Mouse (Mus musculus) MEL (cell line): Measurements from ENCODE around the gene Pard6a. TPM values are rescaled to one million over a fixed set of nuclear protein-coding genes. Genes with fewer than 3 reads are reported as not detected.

Source experiments
- DNase-seq: peaks from one replicate; pipeline ENCODE4 v3.0.0; 2011; ENCODE audit warnings: low read depth, low spot score
- H3K27ac ChIP-seq: 2 replicates; pipeline ENCODE4 v1.5.1; 2012; ENCODE audit warnings: low read depth, mild to moderate bottlenecking, control low read depth, low read length, moderate library complexity; ENCODE audit not compliant: control insufficient read depth
- H3K27me3 ChIP-seq, 2 experiments: fragments of 150-350 bp in 1 of 2; sonication (generic) in 1 of 2; 2 replicates each; pipeline ENCODE4 v1.6.1; 2012; ENCODE audit warnings: low read length in 2 of 2, mild to moderate bottlenecking in 2 of 2, improper control_type of control experiment in 1 of 2, moderate library complexity in 1 of 2; ENCODE audit not compliant: insufficient read depth in 2 of 2, control insufficient read depth in 1 of 2
- H3K36me3 ChIP-seq, 2 experiments: 2 replicates each; pipeline ENCODE4 v1.6.1; 2012 to 2014; ENCODE audit warnings: low read length in 2 of 2, improper control_type of control experiment in 1 of 2, inconsistent platforms in 1 of 2, mild to moderate bottlenecking in 1 of 2; ENCODE audit not compliant: insufficient read depth in 2 of 2, control insufficient read depth in 1 of 2
- H3K4me1 ChIP-seq, 2 experiments: fragments of 150-350 bp in 1 of 2; sonication (generic) in 1 of 2; 2 replicates each; pipeline ENCODE4 v1.6.1; 2012; ENCODE audit warnings: low read length in 2 of 2, improper control_type of control experiment in 1 of 2, mild to moderate bottlenecking in 1 of 2; ENCODE audit not compliant: insufficient read depth in 2 of 2, control insufficient read depth in 1 of 2
- H3K4me3 ChIP-seq, 2 experiments: fragments of 150-350 bp in 1 of 2; sonication (generic) in 1 of 2; 2 replicates each; pipeline ENCODE4 v1.5.1; 2012; ENCODE audit warnings: low read depth in 2 of 2, low read length in 2 of 2, mild to moderate bottlenecking in 2 of 2, moderate library complexity in 2 of 2, control low read depth in 1 of 2, improper control_type of control experiment in 1 of 2; ENCODE audit not compliant: control insufficient read depth in 1 of 2, insufficient read depth in 1 of 2
- H3K79me2 ChIP-seq: 2 replicates; pipeline ENCODE4 v1.6.1; 2012; ENCODE audit warnings: mild to moderate bottlenecking, low read length, moderate library complexity; ENCODE audit not compliant: control insufficient read depth, poor library complexity, insufficient read depth
- H3K9ac ChIP-seq: 2 replicates; pipeline ENCODE4 v1.6.1; 2012; ENCODE audit warnings: low read depth, mild to moderate bottlenecking, control low read depth, low read length, moderate library complexity; ENCODE audit not compliant: control insufficient read depth, poor library complexity, severe bottlenecking
- H3K9me3 ChIP-seq: fragments of 150-350 bp; sonication (generic); replicated peaks from 2 replicates; pipeline ENCODE4 v1.6.1; 2012; ENCODE audit warnings: mild to moderate bottlenecking, low read length, improper control_type of control experiment, moderate library complexity; ENCODE audit not compliant: insufficient read depth
- BHLHE40 ChIP-seq: IDR thresholded peaks from 2 replicates; pipeline ENCODE4 v1.6.1; 2012; ENCODE audit warnings: low read depth, mild to moderate bottlenecking, inconsistent platforms, low read length, improper control_type of control experiment, borderline replicate concordance
- CHD2 ChIP-seq: IDR thresholded peaks from 2 replicates; pipeline ENCODE4 v1.6.1; 2011; ENCODE audit warnings: low read length, improper control_type of control experiment
- E2F4 ChIP-seq: IDR thresholded peaks from 2 replicates; pipeline ENCODE4 v1.6.1; 2011; ENCODE audit warnings: low read depth, low read length, improper control_type of control experiment, borderline replicate concordance
- EP300 ChIP-seq, 2 experiments: IDR thresholded peaks; 2 replicates each; pipeline ENCODE4 v1.6.1; 2011; ENCODE audit warnings: improper control_type of control experiment in 2 of 2, low read length in 2 of 2, low read depth in 1 of 2, mild to moderate bottlenecking in 1 of 2
- ETS1 ChIP-seq: IDR thresholded peaks from 2 replicates; pipeline ENCODE4 v1.6.1; 2012; ENCODE audit warnings: low read depth, mild to moderate bottlenecking, inconsistent platforms, low read length, improper control_type of control experiment, moderate library complexity
- KAT2A ChIP-seq: conservative IDR thresholded peaks from 2 replicates; pipeline ENCODE4 v1.6.1; 2012; ENCODE audit warnings: low read depth, low read length, improper control_type of control experiment, inconsistent platforms
- MAFK ChIP-seq: IDR thresholded peaks from 2 replicates; pipeline ENCODE4 v1.6.1; 2011; ENCODE audit warnings: low read depth, mild to moderate bottlenecking, low read length, improper control_type of control experiment, borderline replicate concordance
- MAX ChIP-seq: IDR thresholded peaks from 2 replicates; pipeline ENCODE4 v1.6.1; 2011; ENCODE audit warnings: low read length, improper control_type of control experiment
- MYC ChIP-seq: IDR thresholded peaks from 2 replicates; pipeline ENCODE4 v1.6.1; 2011; ENCODE audit warnings: low read depth, mild to moderate bottlenecking, low read length, improper control_type of control experiment, moderate library complexity
- NRF1 ChIP-seq: IDR thresholded peaks from 2 replicates; pipeline ENCODE4 v1.6.1; 2014; ENCODE audit warnings: low read depth, mild to moderate bottlenecking, inconsistent platforms, low read length, improper control_type of control experiment, moderate library complexity; ENCODE audit not compliant: poor library complexity, insufficient read depth, severe bottlenecking
- POLR2AphosphoS2 ChIP-seq: IDR thresholded peaks from 2 replicates; pipeline ENCODE4 v1.6.1; 2011; ENCODE audit warnings: low read length, improper control_type of control experiment
- POLR2AphosphoS5 ChIP-seq: IDR thresholded peaks from 2 replicates; pipeline ENCODE4 v1.6.1; 2012; ENCODE audit warnings: low read depth, borderline replicate concordance, mild to moderate bottlenecking, inconsistent platforms, low read length, moderate library complexity, mixed read lengths
- RCOR1 ChIP-seq: IDR thresholded peaks from 2 replicates; pipeline ENCODE4 v1.6.1; 2012; ENCODE audit warnings: low read depth, mild to moderate bottlenecking, inconsistent platforms, low read length, improper control_type of control experiment
- SIN3A ChIP-seq: IDR thresholded peaks from 2 replicates; pipeline ENCODE4 v1.6.1; 2012; ENCODE audit warnings: low read length, improper control_type of control experiment, inconsistent platforms
- SMC3 ChIP-seq: IDR thresholded peaks from 2 replicates; pipeline ENCODE4 v1.6.1; 2011; ENCODE audit warnings: low read depth, low read length, improper control_type of control experiment
- TCF12 ChIP-seq: IDR thresholded peaks from 2 replicates; pipeline ENCODE4 v1.6.1; 2014; ENCODE audit warnings: low read depth, mild to moderate bottlenecking, inconsistent platforms, low read length, improper control_type of control experiment, moderate library complexity
- UBTF ChIP-seq: IDR thresholded peaks from 2 replicates; pipeline ENCODE4 v1.6.1; 2012; ENCODE audit warnings: low read depth, mild to moderate bottlenecking, inconsistent platforms, low read length, improper control_type of control experiment, moderate library complexity, borderline replicate concordance; ENCODE audit not compliant: insufficient read depth
- USF2 ChIP-seq, 2 experiments: IDR thresholded peaks; 2 replicates each; pipeline ENCODE4 v1.6.1; 2011 to 2012; ENCODE audit warnings: improper control_type of control experiment in 2 of 2, low read length in 2 of 2, borderline replicate concordance in 1 of 2, inconsistent platforms in 1 of 2, low read depth in 1 of 2, mild to moderate bottlenecking in 1 of 2; ENCODE audit not compliant: insufficient read depth in 1 of 2
- ZC3H11A ChIP-seq: IDR thresholded peaks from 2 replicates; pipeline ENCODE4 v1.6.1; 2012; ENCODE audit warnings: low read depth, mild to moderate bottlenecking, inconsistent platforms, low read length, improper control_type of control experiment
- ZNF384 ChIP-seq: IDR thresholded peaks from 2 replicates; pipeline ENCODE4 v1.6.1; 2012; ENCODE audit warnings: low read depth, mild to moderate bottlenecking, inconsistent platforms, low read length, improper control_type of control experiment
- polyA plus RNA-seq, 2 experiments: library from polyadenylated mRNA; stranded (reverse) in 1 of 2; unstranded in 1 of 2; fragments of >175 nt in 1 of 2; fragments of >200 nt in 1 of 2; gene quantifications; 2 replicates each; pipeline versions ENCODE4 v1.2.1 to v1.2.4; 2012; ENCODE audit warnings: low replicate concordance in 2 of 2, low read depth in 1 of 2; ENCODE audit not compliant: insufficient read length in 2 of 2, insufficient read depth in 1 of 2, missing spikeins in 1 of 2
- total RNA-seq: library from RNA; depleted of rRNA; stranded (reverse); fragments of 300-350 nt; gene quantifications from 2 replicates; pipeline ENCODE4 v1.2.3, GENCODE M21; 2012

The Pard6a gene
- total and polyA plus RNA-seq, 3 experiments = 12.3 to 20.5 TPM; not detected in 1

GRCm38 (mm10) chr8:105699488-105700215 is 1.3 kb upstream of the Pard6a start:
- Histone ChIP-seq H3K27me3 (no peaks in the 10 kb centered on the region), H3K9ac (peak overlapping the region; percentile 92), H3K4me3 (no peak overlapping the region; a peak in 1 of 4 replicates), H3K9me3 (no peaks in the 10 kb centered on the region), H3K79me2 (peaks cover 3% of the 10 kb centered on the region; the same call in 1 of the 2 replicates), H3K4me1 (peaks cover 0 to 6% of the 10 kb centered on the region in 2 experiments; a peak in 3 of 4 replicates), H3K36me3 (no peaks in the 10 kb centered on the region; a peak in 3 of 4 replicates), H3K27ac (no peak overlapping the region)
- TF ChIP-seq BHLHE40 (no peak), E2F4 (no peak), KAT2A (no peak), POLR2AphosphoS5 (no peak), MAX (no peak), ETS1 (no peak), RCOR1 (no peak), TCF12 (no peak), ZNF384 (no peak), EP300 (IDR thresholded peaks at IDR 0.05; ENCODE audit: low read depth in 1 of 2, low read length in 2 of 2) (no peak), MAFK (no peak), MYC (no peak), USF2 (IDR thresholded peaks at IDR 0.05; ENCODE audit: borderline replicate concordance in 1 of 2, insufficient read depth in 1 of 2, low read depth in 1 of 2, low read length in 2 of 2) (no peak), ZC3H11A (no peak), UBTF (no peak), NRF1 (no peak), SMC3 (no peak), POLR2AphosphoS2 (no peak), CHD2 (no peak)
- DNase-seq = no peak

DNA sequence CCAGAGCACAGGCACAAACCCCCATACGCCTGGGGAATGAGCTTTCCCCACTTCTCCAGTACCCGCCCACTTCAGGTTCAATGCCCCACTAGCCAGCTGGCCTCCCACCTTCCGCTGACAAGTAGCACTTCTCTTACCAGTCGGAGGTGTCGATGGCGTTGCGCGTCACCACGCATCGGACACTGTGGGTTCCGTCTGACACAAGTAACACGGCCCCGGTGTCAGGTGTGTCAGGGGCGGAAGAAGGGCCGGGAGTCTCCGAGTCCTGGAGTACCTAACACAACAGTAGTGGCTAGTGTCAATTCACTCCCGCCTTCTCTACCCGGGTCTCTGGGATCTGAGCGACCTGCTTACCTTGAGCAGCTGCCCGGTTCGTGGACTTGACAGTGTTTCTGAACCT is 382 bp upstream of the Pard6a start:
- H3K4me3 ChIP-seq = peak overlapping the region; percentile 80 to 95

More for the DNA sequence above, 382 bp upstream of the Pard6a start:
- DNase-seq = peak; percentile 81
- TF ChIP-seq NRF1 (no peak), SMC3 (peak; percentile 5; the same call in 1 of the 2 replicates), ZNF384 (no peak), KAT2A (no peak), SIN3A (no peak; the same call in 1 of the 2 replicates), ZC3H11A (no peak)
- Histone ChIP-seq H3K4me1 (peaks cover 0 to 6% of the 10 kb centered on the region in 2 experiments; a peak in 3 of 4 replicates), H3K79me2 (peaks cover 3% of the 10 kb centered on the region; the same call in 1 of the 2 replicates), H3K9me3 (no peaks in the 10 kb centered on the region), H3K27ac (peak overlapping the region; percentile 95), H3K9ac (peak overlapping the region; percentile 92), H3K27me3 (no peaks in the 10 kb centered on the region), H3K36me3 (no peaks in the 10 kb centered on the region; a peak in 2 of 4 replicates)
